Mouse (Mus musculus) intestine, embryonic 15.5 days (tissue): ENCODE data around the gene Hist2h4. TPM values are rescaled to one million over a fixed set of nuclear protein-coding genes. Genes with fewer than 3 reads are reported as not detected.
"Not testable (repeated sequence)": the region's sequence is repeated elsewhere in the genome, so short reads cannot be mapped to it uniquely, and the experiment has no call there.

ENCODE experiments used
- ATAC-seq: fragments of 200-750 bp; cut with Nextera tagmentation; 2 replicates; pipeline ENCODE4 v1.8.0; 2017; ENCODE audit warnings: moderate TSS enrichment, moderate library complexity
- H3K27ac ChIP-seq: fragments of 300-500 bp; sonication (generic); 2 replicates; pipeline ENCODE4 v1.5.1; 2015; ENCODE audit warnings: mild to moderate bottlenecking, inconsistent platforms
- H3K27me3 ChIP-seq: fragments of 300-500 bp; sonication (generic); replicated peaks from 2 replicates; pipeline ENCODE4 v1.6.1; 2015; ENCODE audit warnings: inconsistent platforms
- H3K36me3 ChIP-seq: fragments of 300-500 bp; sonication (generic); 2 replicates; pipeline ENCODE4 v1.6.1; 2015; ENCODE audit warnings: inconsistent platforms
- H3K4me1 ChIP-seq: fragments of 300-500 bp; sonication (generic); replicated peaks from 2 replicates; pipeline ENCODE4 v1.6.1; 2015; ENCODE audit warnings: inconsistent platforms
- H3K4me2 ChIP-seq: fragments of 300-500 bp; sonication (generic); replicated peaks from 2 replicates; pipeline ENCODE4 v1.6.1; 2015; ENCODE audit warnings: mild to moderate bottlenecking, inconsistent platforms
- H3K4me3 ChIP-seq: fragments of 300-500 bp; sonication (generic); replicated peaks from 2 replicates; pipeline ENCODE4 v1.5.1; 2015; ENCODE audit warnings: inconsistent platforms
- H3K9ac ChIP-seq: fragments of 300-500 bp; sonication (generic); 2 replicates; pipeline ENCODE4 v1.6.1; 2015; ENCODE audit warnings: inconsistent platforms
- H3K9me3 ChIP-seq: fragments of 300-500 bp; sonication (generic); 2 replicates; pipeline ENCODE4 v1.6.1; 2016; ENCODE audit warnings: inconsistent platforms
- WGBS: fragments of 180-500 bp; shearing (Covaris S2); methylation state at CpG from one replicate; pipeline ENCODE4 v1.1.7; 2015; 5-methylcytosine and 5-hydroxymethylcytosine counted together
- polyA plus RNA-seq: library from polyadenylated mRNA; unstranded; fragments of >200 nt; fragmentation: Nextera tagmentation; extraction: Ambion mirVana; gene quantifications from 2 replicates; pipeline ENCODE4 v1.2.1, GENCODE M21; 2015

The Hist2h4 gene
- 10.7 and 10.9 TPM in 2 replicates for polyA plus RNA-seq

DNA sequence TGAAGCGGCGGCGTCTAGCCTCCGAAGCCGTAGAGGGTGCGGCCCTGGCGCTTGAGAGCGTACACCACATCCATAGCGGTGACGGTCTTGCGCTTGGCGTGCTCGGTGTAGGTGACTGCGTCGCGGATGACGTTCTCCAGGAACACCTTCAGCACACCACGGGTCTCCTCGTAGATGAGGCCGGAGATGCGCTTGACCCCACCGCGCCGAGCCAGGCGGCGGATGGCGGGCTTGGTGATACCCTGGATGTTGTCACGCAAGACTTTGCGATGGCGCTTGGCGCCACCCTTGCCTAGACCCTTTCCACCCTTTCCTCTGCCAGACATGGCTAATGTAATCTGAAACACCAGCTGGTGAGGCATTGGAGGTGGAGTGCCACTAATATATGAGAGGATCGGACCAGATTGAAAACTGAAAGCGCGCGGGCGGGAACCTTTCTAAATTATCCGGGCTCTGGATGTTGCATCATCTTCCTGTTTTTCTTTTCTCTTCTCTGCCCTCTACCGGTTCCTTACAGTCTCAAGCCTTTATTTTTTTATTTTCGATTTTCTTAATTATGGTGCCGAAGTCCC lies at the start of gene Hist2h4:
Gene Hist2h4, minus strand, starts transcription at position 333 of the 572 bp plus-strand sequence.
- H3K9ac ChIP-seq, result peak within 1 kb of the TSS; percentile 68
- peaks cover 17% of the 10 kb centered on the region for H3K4me1 ChIP-seq
- peak within 1 kb of the TSS; percentile 99 for H3K27ac ChIP-seq
- H3K4me3 ChIP-seq, result peak within 1 kb of the TSS; percentile 53
- H3K9me3 ChIP-seq, result no peaks in the 10 kb centered on the region
- H3K36me3 ChIP-seq, result no peaks in the 10 kb centered on the region
- under 1% methylated on average over 40 of the region's 40 CpGs for WGBS
- peak; percentile 91 for ATAC-seq
- no peaks in the 10 kb centered on the region for H3K27me3 ChIP-seq
- H3K4me2 ChIP-seq, result peak within 1 kb of the TSS; percentile 72

DNA sequence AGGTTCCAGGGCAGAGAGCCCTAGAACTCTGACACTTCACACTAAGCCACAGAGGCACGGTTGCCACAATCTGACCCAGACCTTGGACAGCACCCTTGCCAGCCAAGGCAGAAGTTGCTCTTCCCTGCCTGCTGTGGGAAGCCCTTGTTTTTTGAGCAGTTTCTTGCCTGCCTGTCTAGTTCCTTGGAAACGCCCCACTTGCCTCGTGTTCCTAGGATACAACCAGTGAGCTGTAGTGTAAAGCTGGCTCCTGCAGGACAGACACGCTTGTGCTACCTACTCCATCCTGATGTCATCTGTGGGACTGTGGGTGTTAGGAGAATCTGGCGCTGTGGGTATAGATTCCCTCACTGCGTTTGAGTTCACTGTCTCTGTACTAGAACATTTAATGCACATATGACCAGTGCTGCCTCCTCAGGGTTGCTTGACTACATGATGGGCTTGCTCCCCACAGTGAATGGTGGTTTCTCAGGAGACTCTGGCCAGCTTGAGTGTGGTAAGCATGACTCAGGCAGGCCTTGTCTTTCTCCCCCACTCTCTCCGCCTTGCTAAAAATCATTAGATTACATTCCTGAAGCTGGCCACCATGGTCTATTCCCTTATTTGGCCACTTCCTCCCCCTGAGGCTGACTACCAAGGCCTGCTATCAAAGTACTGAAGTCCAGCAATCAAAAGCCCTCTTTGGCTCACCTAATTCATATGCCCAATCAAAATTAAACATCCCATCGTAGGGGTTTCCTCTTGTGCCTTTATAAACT lies 49.4 kb upstream of the Hist2h4 start:
- WGBS, result 66% methylated on average over 8 of the region's 8 CpGs
- no peak for ATAC-seq
- no peaks in the 10 kb centered on the region for H3K9me3 ChIP-seq
- H3K27me3 ChIP-seq, result no peaks in the 10 kb centered on the region
- H3K4me3 ChIP-seq, result no peak overlapping the region
- H3K4me2 ChIP-seq, result no peak overlapping the region
- no peak overlapping the region for H3K27ac ChIP-seq
- H3K4me1 ChIP-seq, result 0 out of 2 replicates have a peak, but pooled peaks cover 4% of the 10 kb centered on the region
- no peaks in the 10 kb centered on the region for H3K36me3 ChIP-seq
- H3K9ac ChIP-seq, result no peak overlapping the region

- 57% methylated on average over 3 of the region's 3 CpGs for WGBS
- ATAC-seq, result no peak
- 0 out of 2 replicates have a peak, but pooled peaks cover 4% of the 10 kb centered on the region for H3K4me1 ChIP-seq
Measured at GRCm38 (mm10) chr3:96309441-96309840, 46.3 kb upstream of the Hist2h4 start.

DNA sequence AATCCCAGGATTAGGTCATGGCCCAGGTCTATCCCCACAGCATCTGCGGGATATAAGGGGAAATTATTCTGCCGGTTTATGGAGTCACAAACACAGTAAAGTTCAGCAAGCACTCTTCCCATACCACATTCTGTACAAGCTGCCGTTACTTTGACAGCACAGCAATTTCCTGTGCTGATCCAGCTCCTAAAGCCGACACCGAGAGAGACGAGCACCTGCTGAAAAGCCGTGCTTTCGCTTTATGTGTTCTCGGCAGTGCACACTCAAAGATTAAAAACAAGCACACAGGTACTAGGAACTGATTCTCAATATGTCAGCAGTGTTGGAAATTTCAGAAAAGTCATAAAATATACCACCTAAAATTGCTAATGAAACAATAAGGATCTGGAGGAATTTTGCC lies 43.4 kb upstream of the Hist2h4 start:
- 76% methylated on average over 9 of the region's 9 CpGs for WGBS
- Histone ChIP-seq H3K4me1 (no peaks in the 10 kb centered on the region), H3K27ac (no peak overlapping the region), H3K4me2 (no peak overlapping the region), H3K4me3 (no peak overlapping the region), H3K9ac (no peak overlapping the region), H3K36me3 (no peaks in the 10 kb centered on the region), H3K9me3 (no peaks in the 10 kb centered on the region), H3K27me3 (no peaks in the 10 kb centered on the region)
- ATAC-seq, result no peak

More at GRCm38 (mm10) chr3:96309441-96309840, 46.3 kb upstream of the Hist2h4 start:
- Histone ChIP-seq H3K36me3 (no peaks in the 10 kb centered on the region), H3K9me3 (no peaks in the 10 kb centered on the region), H3K27ac (no peak overlapping the region), H3K9ac (no peak overlapping the region), H3K27me3 (no peaks in the 10 kb centered on the region), H3K4me2 (no peak overlapping the region), H3K4me3 (no peak overlapping the region)

GRCm38 (mm10) chr3:96302076-96302475 lies 39.0 kb upstream of the Hist2h4 start:
- WGBS, result 77% methylated on average over 5 of the region's 5 CpGs
- no peaks in the 10 kb centered on the region for H3K27me3 ChIP-seq
- no peaks in the 10 kb centered on the region for H3K36me3 ChIP-seq
- no peaks in the 10 kb centered on the region for H3K4me1 ChIP-seq
- no peak for ATAC-seq
- H3K27ac ChIP-seq, result no peak overlapping the region
- no peaks in the 10 kb centered on the region for H3K9me3 ChIP-seq
- H3K4me3 ChIP-seq, result no peak overlapping the region
- H3K4me2 ChIP-seq, result no peak overlapping the region
- no peak overlapping the region for H3K9ac ChIP-seq

GRCm38 (mm10) chr3:96300706-96301529 lies 37.8 kb upstream of the Hist2h4 start:
- Histone ChIP-seq H3K36me3 (no peaks in the 10 kb centered on the region), H3K9ac (0 out of 2 replicates have a peak overlapping the region, but pooled peaks have one; percentile 8), H3K4me1 (no peaks in the 10 kb centered on the region)

DNA sequence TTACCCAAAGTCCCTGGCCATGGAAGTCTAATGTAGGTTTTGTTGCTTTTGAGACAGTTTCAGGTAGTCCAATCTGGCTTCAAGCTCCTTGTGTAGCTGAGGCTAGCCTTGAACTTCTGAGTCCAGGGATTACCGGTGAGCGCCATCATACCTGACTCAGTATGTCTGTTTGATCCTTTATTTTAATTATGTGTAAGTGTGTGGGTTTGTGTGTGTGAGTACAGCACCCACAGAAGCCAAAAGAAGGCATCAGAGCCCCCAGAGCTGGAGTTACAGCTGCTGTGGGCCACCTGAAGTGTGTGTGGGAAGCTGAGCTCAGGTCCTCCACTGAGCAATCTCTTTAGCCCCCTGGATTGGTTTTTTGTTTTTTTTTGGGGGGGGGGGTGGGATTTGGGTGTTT lies 36.5 kb upstream of the Hist2h4 start:
- ATAC-seq, result no peak
- Histone ChIP-seq H3K27ac (no peak overlapping the region), H3K27me3 (no peaks in the 10 kb centered on the region), H3K4me3 (no peak overlapping the region), H3K4me1 (no peaks in the 10 kb centered on the region), H3K9me3 (no peaks in the 10 kb centered on the region), H3K4me2 (no peak overlapping the region), H3K36me3 (no peaks in the 10 kb centered on the region), H3K9ac (no peak overlapping the region)
- WGBS, result 95% methylated on average over 2 of the region's 2 CpGs

More at GRCm38 (mm10) chr3:96300706-96301529, 37.8 kb upstream of the Hist2h4 start:
- Histone ChIP-seq H3K27me3 (no peaks in the 10 kb centered on the region), H3K9me3 (no peaks in the 10 kb centered on the region), H3K4me3 (peak overlapping the region; percentile 13), H3K4me2 (peak overlapping the region; percentile 44), H3K27ac (no peak overlapping the region)
- ATAC-seq, result no peak
- 65% methylated on average over 26 of the region's 26 CpGs for WGBS

GRCm38 (mm10) chr3:96298360-96298759 lies 35.2 kb upstream of the Hist2h4 start:
- H3K27me3 ChIP-seq, result no peaks in the 10 kb centered on the region
- WGBS, result 90% methylated on average over 4 of the region's 4 CpGs
- no peak overlapping the region for H3K9ac ChIP-seq
- no peaks in the 10 kb centered on the region for H3K36me3 ChIP-seq
- no peak overlapping the region for H3K4me3 ChIP-seq
- no peak overlapping the region for H3K27ac ChIP-seq
- H3K9me3 ChIP-seq, result no peaks in the 10 kb centered on the region
- no peaks in the 10 kb centered on the region for H3K4me1 ChIP-seq
- ATAC-seq, result no peak
- H3K4me2 ChIP-seq, result no peak overlapping the region

DNA sequence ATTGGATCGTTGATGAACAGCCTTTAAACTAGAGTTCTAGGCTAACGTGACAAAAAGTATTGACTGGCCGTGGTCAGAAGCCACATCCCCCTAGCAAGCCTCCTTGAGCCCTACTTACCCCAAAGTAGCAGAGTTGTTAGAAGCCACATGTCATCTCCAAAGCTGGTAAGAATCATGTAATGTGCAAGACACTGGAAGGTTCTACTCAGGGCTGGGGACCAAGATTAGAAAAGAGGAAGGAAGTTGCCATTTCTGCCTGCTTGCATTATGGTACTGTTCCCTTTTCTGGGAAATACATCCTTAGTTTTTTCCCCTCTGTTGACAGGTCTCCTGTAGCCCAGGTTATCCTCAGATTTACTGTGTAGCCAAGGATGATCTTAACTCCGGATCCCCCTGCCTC lies 30.7 kb upstream of the Hist2h4 start, which contains the start of gene Fcgr1:
Gene Fcgr1, minus strand, starts transcription at position 183 of the 400 bp plus-strand sequence.
- Histone ChIP-seq H3K4me1 (no peaks in the 10 kb centered on the region), H3K27ac (no peak within 1 kb of the TSS), H3K27me3 (no peaks in the 10 kb centered on the region), H3K9ac (no peak within 1 kb of the TSS), H3K4me3 (no peak within 1 kb of the TSS), H3K9me3 (no peaks in the 10 kb centered on the region), H3K4me2 (no peak within 1 kb of the TSS), H3K36me3 (no peaks in the 10 kb centered on the region)
- no peak for ATAC-seq
- 90% methylated on average over 4 of the region's 4 CpGs for WGBS

GRCm38 (mm10) chr3:96293368-96293767 lies 30.3 kb upstream of the Hist2h4 start:
- H3K4me3 ChIP-seq, result no peak overlapping the region
- no peaks in the 10 kb centered on the region for H3K27me3 ChIP-seq
- no peaks in the 10 kb centered on the region for H3K9me3 ChIP-seq
- H3K36me3 ChIP-seq, result no peaks in the 10 kb centered on the region
- H3K4me1 ChIP-seq, result no peaks in the 10 kb centered on the region
- ATAC-seq, result no peak
- H3K4me2 ChIP-seq, result no peak overlapping the region
- WGBS, result 59% methylated on average over 5 of the region's 5 CpGs
- no peak overlapping the region for H3K27ac ChIP-seq
- H3K9ac ChIP-seq, result no peak overlapping the region

GRCm38 (mm10) chr3:96292641-96293040 lies 29.5 kb upstream of the Hist2h4 start:
- H3K4me1 ChIP-seq, result no peaks in the 10 kb centered on the region
- H3K27me3 ChIP-seq, result no peaks in the 10 kb centered on the region
- H3K4me2 ChIP-seq, result no peak overlapping the region
- ATAC-seq, result no peak
- no peak overlapping the region for H3K27ac ChIP-seq
- H3K36me3 ChIP-seq, result no peaks in the 10 kb centered on the region
- no peak overlapping the region for H3K9ac ChIP-seq
- WGBS, result 63% methylated on average over 6 of the region's 6 CpGs
- no peak overlapping the region for H3K4me3 ChIP-seq
- no peaks in the 10 kb centered on the region for H3K9me3 ChIP-seq

DNA sequence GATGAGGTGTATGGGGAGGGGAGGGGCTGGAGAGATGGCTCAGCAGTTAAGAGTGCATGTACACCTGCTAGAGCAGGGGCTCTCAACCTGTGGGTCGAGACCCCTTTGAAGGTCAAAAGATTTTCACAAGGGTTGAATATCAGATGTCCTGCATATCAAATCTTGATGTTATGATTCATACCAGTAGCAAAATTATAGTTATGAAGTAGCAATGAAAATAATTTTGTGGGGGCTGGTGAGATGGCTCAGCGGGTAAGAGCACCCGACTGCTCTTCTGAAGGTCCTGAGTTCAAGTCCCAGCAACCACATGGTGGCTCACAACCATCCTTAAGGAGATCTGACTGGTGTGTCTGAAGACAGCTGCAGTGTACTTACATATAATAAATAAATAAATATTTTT lies 27.6 kb upstream of the Hist2h4 start:
- not testable (repeated sequence) for H3K4me1 ChIP-seq, H3K27me3 ChIP-seq, H3K36me3 ChIP-seq, H3K9me3 ChIP-seq, H3K4me2 ChIP-seq, ATAC-seq, H3K9ac ChIP-seq, H3K27ac ChIP-seq, H3K4me3 ChIP-seq
- 96% methylated on average over 3 of the region's 3 CpGs for WGBS
